Mouse (Mus musculus): ENCODE measurements around the gene Tmem156. TPM values are rescaled to one million over a fixed set of nuclear protein-coding genes. Genes with fewer than 3 reads are reported as not detected.

The Tmem156 gene
- polyA plus RNA-seq, 1 experiment: 0.29 TPM

DNA sequence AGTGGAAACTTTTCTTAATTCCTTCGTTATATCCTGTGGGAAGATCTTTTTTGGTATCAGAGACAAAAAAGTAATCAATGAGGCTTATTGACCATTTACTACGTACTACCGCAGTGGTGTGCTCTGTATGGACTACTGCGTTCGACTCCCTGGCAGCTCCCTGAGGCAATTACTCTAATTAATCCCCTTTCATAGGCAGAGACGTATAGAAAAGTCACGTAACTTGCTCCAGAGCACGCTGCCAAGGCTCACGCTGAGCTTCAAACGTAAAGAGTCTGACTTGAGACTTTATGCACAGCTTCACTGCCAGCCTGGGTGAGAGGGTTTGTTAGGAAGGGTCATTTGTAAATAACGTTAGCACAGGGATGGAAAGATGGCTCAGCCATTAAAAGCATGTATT lies 8.1 kb upstream of the Tmem156 start:
- Histone ChIP-seq H3K36me3 (ENCODE audit: control insufficient read depth, insufficient read depth, low read length) (no peaks in the 10 kb centered on the region), H3K4me3 (ENCODE audit: low read depth, low read length) (no peak overlapping the region), H3K27me3 (ENCODE audit: control insufficient read depth, insufficient read depth, low read length) (no peaks in the 10 kb centered on the region), H3K27ac (ENCODE audit: insufficient read depth, low read depth, low read length) (no peak overlapping the region), H3K4me1 (ENCODE audit: control insufficient read depth, insufficient read depth, insufficient read length, low read length) (peaks cover 7% of the 10 kb centered on the region; the same call in 1 of the 2 replicates)
- no peak for TF ChIP-seq POLR2A (IDR thresholded peaks at IDR 0.05; ENCODE audit: low read depth, low read length)
- TF ChIP-seq CTCF (IDR thresholded peaks at IDR 0.05; ENCODE audit: extremely low read depth, insufficient read length, insufficient replicate concordance, low read depth, low read length): no peak
- whole genome bisulfite sequencing: 91% methylated on average over 11 of the region's 11 CpGs

- TF ChIP-seq CTCF (IDR thresholded peaks at IDR 0.05; ENCODE audit: extremely low read depth, insufficient read length, insufficient replicate concordance, low read depth, low read length) (no peak), POLR2A (IDR thresholded peaks at IDR 0.05; ENCODE audit: low read depth, low read length) (no peak)
- H3K4me1 ChIP-seq (ENCODE audit: control insufficient read depth, insufficient read depth, insufficient read length, low read length): peaks cover 3% of the 10 kb centered on the region; the same call in 1 of the 2 replicates
- WGBS: 50% methylated on average over 5 of the region's 5 CpGs
- H3K4me3 ChIP-seq (ENCODE audit: low read depth, low read length): no peak overlapping the region
- H3K27me3 ChIP-seq (ENCODE audit: control insufficient read depth, insufficient read depth, low read length): no peaks in the 10 kb centered on the region
- no peaks in the 10 kb centered on the region for H3K36me3 ChIP-seq (ENCODE audit: control insufficient read depth, insufficient read depth, low read length)
- H3K27ac ChIP-seq (ENCODE audit: insufficient read depth, low read depth, low read length): no peak overlapping the region
Measured at GRCm38 (mm10) chr5:65097457-65097856, 5.5 kb upstream of the Tmem156 start.

DNA sequence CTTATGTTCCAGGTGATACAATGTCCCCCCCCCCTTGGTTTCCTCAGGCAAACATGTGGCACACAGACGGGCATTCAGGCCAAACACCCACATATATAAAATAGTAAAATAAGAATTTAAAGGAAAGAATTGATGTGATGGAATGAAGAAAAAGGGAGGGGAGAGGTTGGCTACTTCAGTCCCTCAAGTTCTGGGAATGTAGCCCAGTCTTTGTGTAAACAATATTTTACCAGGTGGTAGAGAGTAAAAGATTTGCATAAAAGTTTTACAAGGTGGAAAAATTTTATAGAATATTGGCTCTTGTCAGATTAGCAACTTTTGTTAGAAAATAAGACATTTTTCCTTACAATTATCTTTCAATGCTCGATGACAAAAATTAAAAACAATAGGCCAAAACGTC lies 4.9 kb upstream of the Tmem156 start:
- Histone ChIP-seq H3K4me1 (ENCODE audit: control insufficient read depth, insufficient read depth, insufficient read length, low read length) (peaks cover 3% of the 10 kb centered on the region; the same call in 1 of the 2 replicates), H3K27me3 (ENCODE audit: control insufficient read depth, insufficient read depth, low read length) (no peaks in the 10 kb centered on the region), H3K4me3 (ENCODE audit: low read depth, low read length) (no peak overlapping the region), H3K36me3 (ENCODE audit: control insufficient read depth, insufficient read depth, low read length) (no peaks in the 10 kb centered on the region), H3K27ac (ENCODE audit: insufficient read depth, low read depth, low read length) (no peak overlapping the region)
- TF ChIP-seq POLR2A (IDR thresholded peaks at IDR 0.05; ENCODE audit: low read depth, low read length): no peak
- no peak for TF ChIP-seq CTCF (IDR thresholded peaks at IDR 0.05; ENCODE audit: extremely low read depth, insufficient read length, insufficient replicate concordance, low read depth, low read length)
- 44% methylated on average over 3 of the region's 3 CpGs for WGBS

DNA sequence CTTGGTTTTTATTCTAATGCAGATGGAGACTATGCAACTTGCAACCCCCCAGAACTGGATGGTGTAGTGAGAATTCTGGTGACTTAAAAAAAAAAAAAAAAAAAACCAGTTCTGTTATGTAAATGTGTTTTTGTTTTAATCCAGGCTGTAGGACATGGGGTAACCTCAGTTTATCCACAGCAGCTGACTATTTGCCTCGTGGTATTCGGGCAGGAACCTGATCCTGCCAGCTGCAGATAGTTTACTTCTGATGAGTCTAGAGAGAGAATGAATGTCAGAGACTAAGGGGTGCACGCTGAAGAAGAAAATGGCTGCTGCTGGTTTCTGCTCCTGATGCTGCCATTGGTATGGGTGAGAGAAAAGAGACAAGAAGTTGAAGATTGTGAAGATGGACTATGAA lies 4.2 kb upstream of the Tmem156 start:
- no peaks in the 10 kb centered on the region for H3K36me3 ChIP-seq (ENCODE audit: control insufficient read depth, insufficient read depth, low read length)
- peaks cover 3% of the 10 kb centered on the region; the same call in 1 of the 2 replicates for H3K4me1 ChIP-seq (ENCODE audit: control insufficient read depth, insufficient read depth, insufficient read length, low read length)
- WGBS: 80% methylated on average over 3 of the region's 3 CpGs
- H3K27me3 ChIP-seq (ENCODE audit: control insufficient read depth, insufficient read depth, low read length): no peaks in the 10 kb centered on the region
- H3K4me3 ChIP-seq (ENCODE audit: low read depth, low read length): no peak overlapping the region
- no peak for TF ChIP-seq CTCF (IDR thresholded peaks at IDR 0.05; ENCODE audit: extremely low read depth, insufficient read length, insufficient replicate concordance, low read depth, low read length)
- TF ChIP-seq POLR2A (IDR thresholded peaks at IDR 0.05; ENCODE audit: low read depth, low read length): no peak
- H3K27ac ChIP-seq (ENCODE audit: insufficient read depth, low read depth, low read length): no peak overlapping the region

- WGBS: 61% methylated on average over 7 of the region's 7 CpGs
Measured at GRCm38 (mm10) chr5:65094902-65095545, 3.1 kb upstream of the Tmem156 start.

DNA sequence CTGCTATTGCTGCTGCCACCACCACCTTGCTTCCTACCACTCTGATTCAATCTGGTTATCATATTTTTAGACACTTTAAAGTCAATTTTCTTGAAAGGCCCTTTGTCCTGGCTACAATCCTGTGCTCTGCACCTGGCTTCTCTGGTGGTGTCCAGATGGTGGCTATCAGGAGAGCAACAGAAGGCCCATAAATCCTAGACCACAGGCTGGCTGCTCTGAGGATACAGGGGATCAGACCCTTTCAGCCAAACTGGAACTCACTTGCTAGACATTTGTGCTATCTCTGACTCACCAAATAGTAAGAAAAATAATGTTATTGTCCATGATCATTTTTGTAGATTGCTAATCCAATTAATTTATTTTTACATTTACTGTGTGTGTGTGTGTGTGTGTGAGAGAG lies 1.8 kb upstream of the Tmem156 start:
- no peak overlapping the region for H3K27ac ChIP-seq (ENCODE audit: insufficient read depth, low read depth, low read length)
- peaks cover 3% of the 10 kb centered on the region; the same call in 1 of the 2 replicates for H3K4me1 ChIP-seq (ENCODE audit: control insufficient read depth, insufficient read depth, insufficient read length, low read length)
- H3K27me3 ChIP-seq (ENCODE audit: control insufficient read depth, insufficient read depth, low read length): no peaks in the 10 kb centered on the region
- TF ChIP-seq CTCF (IDR thresholded peaks at IDR 0.05; ENCODE audit: extremely low read depth, insufficient read length, insufficient replicate concordance, low read depth, low read length): no peak
- no peak for TF ChIP-seq POLR2A (IDR thresholded peaks at IDR 0.05; ENCODE audit: low read depth, low read length)
- no peaks in the 10 kb centered on the region for H3K36me3 ChIP-seq (ENCODE audit: control insufficient read depth, insufficient read depth, low read length)
- H3K4me3 ChIP-seq (ENCODE audit: low read depth, low read length): no peak overlapping the region

More at GRCm38 (mm10) chr5:65094902-65095545, 3.1 kb upstream of the Tmem156 start:
- Histone ChIP-seq H3K27me3 (ENCODE audit: control insufficient read depth, insufficient read depth, low read length) (no peaks in the 10 kb centered on the region), H3K27ac (ENCODE audit: insufficient read depth, low read depth, low read length) (no peak overlapping the region), H3K4me3 (ENCODE audit: low read depth, low read length) (no peak overlapping the region), H3K4me1 (ENCODE audit: control insufficient read depth, insufficient read depth, insufficient read length, low read length) (peaks cover 3% of the 10 kb centered on the region; the same call in 1 of the 2 replicates), H3K36me3 (ENCODE audit: control insufficient read depth, insufficient read depth, low read length) (no peaks in the 10 kb centered on the region)
- TF ChIP-seq POLR2A (IDR thresholded peaks at IDR 0.05; ENCODE audit: low read depth, low read length): no peak
- TF ChIP-seq CTCF (IDR thresholded peaks at IDR 0.05; ENCODE audit: extremely low read depth, insufficient read length, insufficient replicate concordance, low read depth, low read length): no peak

- peaks cover 3% of the 10 kb centered on the region; the same call in 1 of the 2 replicates for H3K4me1 ChIP-seq (ENCODE audit: control insufficient read depth, insufficient read depth, insufficient read length, low read length)
- no peaks in the 10 kb centered on the region for H3K36me3 ChIP-seq (ENCODE audit: control insufficient read depth, insufficient read depth, low read length)
- TF ChIP-seq CTCF (IDR thresholded peaks at IDR 0.05; ENCODE audit: extremely low read depth, insufficient read length, insufficient replicate concordance, low read depth, low read length) (no peak), POLR2A (IDR thresholded peaks at IDR 0.05; ENCODE audit: low read depth, low read length) (no peak)
- H3K4me3 ChIP-seq (ENCODE audit: low read depth, low read length): no peak overlapping the region
- H3K27ac ChIP-seq (ENCODE audit: insufficient read depth, low read depth, low read length): no peak overlapping the region; the same call in 1 of the 2 replicates
- WGBS: 58% methylated on average over 11 of the region's 11 CpGs
- no peaks in the 10 kb centered on the region for H3K27me3 ChIP-seq (ENCODE audit: control insufficient read depth, insufficient read depth, low read length)
Measured at GRCm38 (mm10) chr5:65091184-65091858, 611 bp downstream of the Tmem156 start.

All from small intestine, adult 2 months (tissue).